Mouse (Mus musculus): ENCODE data around the gene Carmil2.

Gene Carmil2

GRCm38 (mm10) chr8:105685796-105686308 is at the start of gene Carmil2:
Gene Carmil2 (plus strand): TSS chr8:105686274.
- peak; percentile 43 for DNase-seq (ENCODE audit: low read depth, low spot score)

- peak; percentile 52 for DNase-seq (ENCODE audit: low read depth, low spot score)
These were observed 49.0 kb upstream of the Carmil2 start, which contains the start of gene Agrp for GRCm38 (mm10) chr8:105636963-105637510. Gene Agrp (minus strand): TSS chr8:105637393.

- DNase-seq (ENCODE audit: low read depth, low spot score): peak; percentile 70
These were observed 48.5 kb upstream of the Carmil2 start for GRCm38 (mm10) chr8:105637601-105638041.

- DNase-seq (ENCODE audit: low read depth, low spot score): no peak
These were observed 47.6 kb upstream of the Carmil2 start for GRCm38 (mm10) chr8:105638510-105638909.

DNA sequence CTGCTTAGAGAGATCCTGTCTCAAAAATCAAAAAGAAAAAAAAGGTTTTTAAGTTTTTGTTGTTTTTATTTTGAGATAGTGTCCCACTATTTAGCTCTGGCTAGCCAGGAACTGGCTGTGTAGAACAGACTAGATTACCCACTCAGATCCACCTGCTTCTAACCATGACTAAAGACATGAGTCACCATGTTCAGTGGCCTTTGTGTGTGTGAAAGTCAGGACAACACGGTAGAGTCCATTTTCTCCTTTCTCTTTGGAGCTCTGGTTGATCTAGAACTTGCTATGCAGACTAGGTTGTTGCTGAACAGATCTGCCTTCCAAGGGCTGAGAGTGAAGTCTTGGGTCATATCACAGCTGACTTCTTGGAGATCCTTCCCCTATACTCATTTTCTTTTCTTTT is 46.2 kb upstream of the Carmil2 start:
- no peak for DNase-seq (ENCODE audit: low read depth, low spot score)

- DNase-seq (ENCODE audit: low read depth, low spot score): no peak
These were observed 45.6 kb upstream of the Carmil2 start for GRCm38 (mm10) chr8:105640511-105640910.

GRCm38 (mm10) chr8:105645205-105645604 is 40.9 kb upstream of the Carmil2 start:
- no peak for DNase-seq (ENCODE audit: low read depth, low spot score)

GRCm38 (mm10) chr8:105648929-105649328 is 37.1 kb upstream of the Carmil2 start:
- no peak for DNase-seq (ENCODE audit: low read depth, low spot score)

DNA sequence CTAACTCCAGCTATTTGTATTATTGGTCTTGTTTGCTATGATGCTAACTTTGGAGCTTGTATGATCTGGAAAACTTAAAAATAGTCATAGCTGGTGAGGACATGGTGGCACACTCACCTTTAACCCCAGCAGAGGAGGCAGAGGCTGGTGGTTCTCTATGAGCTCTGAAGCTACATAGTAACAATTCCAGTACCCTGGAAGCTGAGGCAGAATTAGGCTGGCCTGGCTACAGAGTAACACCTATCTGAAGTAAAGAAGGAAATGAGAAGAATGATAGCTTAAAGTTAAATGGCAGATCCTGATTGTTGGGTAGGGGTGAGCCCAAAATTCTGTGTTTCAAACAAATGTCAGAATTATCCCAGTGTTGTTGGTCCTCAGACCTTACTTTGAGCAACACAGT is 28.4 kb upstream of the Carmil2 start:
- DNase-seq (ENCODE audit: low read depth, low spot score): no peak

GRCm38 (mm10) chr8:105661167-105661566 is 24.9 kb upstream of the Carmil2 start:
- DNase-seq (ENCODE audit: low read depth, low spot score): peak; percentile 27

- DNase-seq (ENCODE audit: low read depth, low spot score): no peak
These were observed 8.2 kb upstream of the Carmil2 start for GRCm38 (mm10) chr8:105677891-105678290.

GRCm38 (mm10) chr8:105685325-105685724 is 749 bp upstream of the Carmil2 start:
- no peak for DNase-seq (ENCODE audit: low read depth, low spot score)

DNA sequence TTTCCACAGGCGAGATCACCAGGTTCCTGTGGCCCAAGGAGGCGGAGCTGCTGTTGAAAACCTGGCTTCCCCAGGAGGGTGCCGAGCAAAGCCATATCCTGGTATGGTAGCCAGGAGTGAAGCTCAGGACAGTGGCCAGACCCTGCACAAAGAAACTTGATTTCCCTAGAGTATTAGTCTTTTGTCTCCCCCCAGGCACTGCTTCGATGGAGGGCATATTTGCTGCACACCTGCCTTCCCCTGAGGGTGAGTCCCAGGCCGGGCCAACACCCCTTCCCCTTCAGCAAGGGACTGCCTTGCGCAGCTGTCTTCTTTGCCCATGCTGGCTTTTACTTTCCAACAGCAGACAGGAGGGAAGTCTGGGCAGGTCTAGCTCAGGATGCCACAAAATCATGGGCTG is 477 bp downstream of the Carmil2 start:
- no peak for DNase-seq (ENCODE audit: low read depth, low spot score)

DNA sequence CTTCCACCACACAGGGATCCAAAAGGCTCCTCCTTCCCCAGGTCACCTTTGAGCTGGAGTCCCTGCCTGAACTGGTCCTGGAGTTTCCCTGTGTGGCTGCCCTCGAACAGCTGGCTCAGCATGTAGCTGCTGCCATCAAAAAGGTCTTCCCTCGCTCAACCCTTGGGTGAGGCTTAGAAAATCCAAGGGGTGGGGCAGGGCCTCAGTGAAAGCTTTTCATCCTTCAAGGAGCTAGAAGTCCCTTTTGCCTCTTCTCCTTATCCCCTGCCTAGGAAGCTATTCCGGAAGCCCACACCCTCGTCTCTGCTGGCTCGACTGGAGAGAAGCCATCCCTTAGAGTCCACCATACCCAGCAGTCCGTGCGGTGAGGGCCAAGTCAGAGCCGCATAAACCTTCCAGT is 1.4 kb downstream of the Carmil2 start:
- DNase-seq (ENCODE audit: low read depth, low spot score): no peak

DNA sequence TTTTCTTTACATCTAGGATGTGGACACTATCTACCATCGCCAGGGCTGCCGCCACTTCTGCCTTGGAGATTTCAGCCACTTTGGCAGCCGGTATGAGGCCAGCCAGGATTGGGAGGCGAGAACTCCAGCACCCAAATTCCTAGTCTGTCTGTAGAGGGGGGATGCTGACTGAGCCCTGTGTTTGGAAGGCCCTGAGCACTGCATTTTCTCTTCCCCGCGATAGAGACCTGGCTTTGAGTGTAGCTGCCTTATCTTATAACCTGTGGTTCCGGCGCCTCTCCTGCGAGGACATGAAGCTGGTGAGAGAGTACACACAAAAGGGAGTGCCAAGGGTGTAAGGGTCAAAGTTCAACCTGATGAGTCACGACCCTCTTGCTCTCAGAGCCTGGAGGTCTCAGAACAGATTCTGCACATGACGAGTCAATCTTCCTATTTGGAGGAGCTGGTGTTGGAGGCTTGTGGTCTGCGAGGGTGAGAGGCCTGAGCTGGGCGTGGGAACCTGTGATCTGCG is 2.2 kb downstream of the Carmil2 start:
- no peak for DNase-seq (ENCODE audit: low read depth, low spot score)

GRCm38 (mm10) chr8:105689256-105689982 is 3.3 kb downstream of the Carmil2 start:
- no peak for DNase-seq (ENCODE audit: low read depth, low spot score)

GRCm38 (mm10) chr8:105689983-105690360 is 3.9 kb downstream of the Carmil2 start:
- DNase-seq (ENCODE audit: low read depth, low spot score): no peak

DNA sequence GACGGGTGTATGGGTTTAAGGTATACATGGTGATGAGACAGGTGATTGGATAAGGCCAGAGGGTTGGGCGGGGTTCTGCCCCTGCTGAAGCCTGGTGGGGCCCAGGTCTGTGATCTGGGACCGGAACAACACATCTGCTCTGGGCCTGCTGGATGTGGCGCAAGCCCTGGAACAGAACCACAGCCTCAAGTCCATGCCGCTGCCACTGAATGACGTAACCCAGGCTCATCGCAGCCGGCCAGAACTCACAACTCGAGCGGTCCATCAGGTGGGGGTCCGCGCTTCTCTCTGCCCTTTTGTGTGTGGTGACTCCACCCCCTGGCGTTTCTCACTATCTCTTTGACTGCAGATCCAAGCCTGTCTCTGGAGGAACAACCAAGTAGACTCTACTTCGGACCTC is 4.9 kb downstream of the Carmil2 start:
- no peak for DNase-seq (ENCODE audit: low read depth, low spot score)

- no peak for DNase-seq (ENCODE audit: low read depth, low spot score)
These were observed 6.5 kb downstream of the Carmil2 start for GRCm38 (mm10) chr8:105692449-105693182.

DNA sequence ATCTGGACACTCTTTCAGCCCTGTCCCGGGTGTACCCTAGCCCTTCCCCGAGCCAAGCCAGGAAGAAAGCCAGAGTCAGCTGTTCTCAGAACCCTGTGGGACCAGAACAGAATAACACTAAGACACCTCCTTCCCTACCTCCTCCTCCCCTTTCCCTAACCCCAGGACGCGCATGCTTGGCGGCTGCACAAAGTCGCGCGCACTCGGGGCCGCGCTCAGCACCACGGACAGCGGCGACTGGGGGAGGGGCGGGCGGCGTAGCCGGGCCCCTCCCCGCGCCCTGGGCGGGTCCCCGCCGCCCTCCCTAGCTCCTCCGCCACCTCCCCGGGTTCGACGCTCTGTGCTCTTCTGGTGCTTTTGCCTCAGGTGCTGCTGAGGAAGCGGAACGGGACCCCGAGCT is 7.6 kb downstream of the Carmil2 start:
- peak; percentile 72 for DNase-seq (ENCODE audit: low read depth, low spot score)

DNA sequence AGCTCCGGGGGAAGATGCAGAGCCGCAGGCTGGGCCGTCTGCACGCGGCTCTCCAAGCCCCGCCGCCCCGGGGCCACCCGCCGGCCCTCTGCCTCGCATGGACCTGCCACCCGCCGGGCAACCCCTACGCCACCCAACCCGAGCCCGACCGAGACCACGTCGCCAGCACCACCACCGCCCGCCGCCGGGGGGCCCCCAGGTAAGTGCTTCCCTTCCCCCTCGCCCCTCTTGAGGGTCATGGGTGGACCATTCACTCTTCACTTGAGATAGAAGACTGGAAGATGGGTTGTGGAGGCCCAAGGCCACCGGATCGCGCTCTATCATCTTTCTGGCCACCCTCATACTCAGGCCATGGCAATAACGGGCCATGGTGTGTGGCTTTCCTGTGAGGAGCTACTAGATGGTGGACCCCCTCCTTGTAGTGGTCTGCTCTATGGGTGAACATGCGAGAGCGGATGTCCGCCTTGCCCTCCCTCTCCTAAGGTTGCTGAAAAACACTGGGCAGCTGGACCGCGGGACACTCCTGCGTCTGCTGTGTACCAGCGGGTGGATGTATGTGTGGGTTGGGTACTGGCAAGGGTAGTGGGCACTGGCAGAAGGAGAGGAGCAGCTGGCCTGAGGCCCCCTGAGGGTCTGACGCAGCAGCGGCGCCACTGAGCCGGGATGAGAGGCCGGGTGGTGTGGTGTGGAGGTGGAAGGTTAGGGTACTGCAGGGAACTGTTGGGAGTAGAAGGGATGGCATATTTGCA is 8.2 kb downstream of the Carmil2 start:
- DNase-seq (ENCODE audit: low read depth, low spot score): peak; percentile 40

Data from mesoderm, embryonic 11.5 days (tissue).